Mouse (Mus musculus): ENCODE measurements around the gene Phf3.

GRCm38 (mm10) chr1:30789001-30789400, 84.7 kb downstream of the Phf3 start:
- TF ChIP-seq CTCF (IDR thresholded peaks at IDR 0.05; ENCODE audit: low read depth), result no peak
- no peak for TF ChIP-seq EP300 (IDR thresholded peaks at IDR 0.05; ENCODE audit: low read depth)

All from heart, postnatal 0 days (tissue).